Mouse (Mus musculus): ENCODE data around the gene Enox1.

Enox1 gene

DNA sequence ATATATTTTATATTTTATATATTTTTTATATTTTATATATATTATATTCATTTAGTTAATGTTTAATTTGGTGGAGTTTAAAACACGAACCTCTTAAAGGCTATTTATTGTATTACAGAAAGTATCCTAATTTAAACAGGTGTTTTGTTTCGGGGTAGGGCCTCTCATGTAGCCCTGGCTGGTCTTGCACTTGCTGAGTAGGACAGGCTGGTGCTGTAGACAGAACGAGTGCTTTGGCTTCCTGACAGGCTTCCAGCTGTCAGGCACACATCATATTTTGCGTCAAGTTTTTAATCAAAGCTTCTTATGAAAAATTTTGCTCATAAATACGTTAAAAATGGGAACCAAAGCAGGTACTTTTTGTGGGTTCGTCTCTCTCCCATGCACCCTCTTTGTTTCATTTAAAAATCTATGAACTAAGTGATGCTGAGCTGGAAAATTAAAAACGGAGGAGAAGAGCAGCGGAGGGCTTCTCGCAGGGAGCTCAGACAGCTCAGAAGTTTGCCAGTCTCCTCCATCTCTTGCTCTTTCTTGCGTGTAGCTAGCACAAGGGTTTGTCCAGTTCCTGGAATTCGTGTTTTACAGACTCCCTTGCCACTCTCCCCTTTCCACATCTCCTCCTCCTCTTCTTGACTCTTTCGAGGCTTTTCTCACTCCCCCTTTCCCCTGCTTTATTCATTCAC is 115.8 kb downstream of the Enox1 start:
- no peak for DNase-seq (ENCODE audit: extremely low spot score, low spot score)

DNA sequence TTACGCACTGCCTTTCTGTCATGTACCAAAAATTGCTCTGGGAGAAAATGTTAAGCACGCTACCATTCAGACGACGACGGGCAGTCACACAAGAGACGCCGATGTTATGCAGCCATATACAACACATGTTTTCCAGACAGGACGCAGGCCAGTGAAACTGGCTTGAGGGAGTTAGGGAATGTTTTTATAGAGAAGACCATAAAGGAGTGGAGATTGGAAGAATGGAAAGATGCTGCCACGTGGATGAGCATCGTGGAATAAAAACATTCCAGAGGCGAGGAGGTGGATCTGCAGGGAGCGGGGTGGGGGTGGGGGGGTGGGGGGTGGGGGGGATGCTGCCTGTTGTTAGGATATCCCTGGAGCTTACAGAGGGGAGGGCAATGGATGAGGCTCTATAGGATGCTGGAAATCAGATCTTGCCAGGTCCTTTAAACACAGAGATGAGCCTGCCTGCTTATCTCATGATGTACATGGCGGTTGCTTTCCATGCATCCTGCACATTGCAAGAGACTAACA is 116.4 kb downstream of the Enox1 start:
- no peak for DNase-seq (ENCODE audit: extremely low spot score, low spot score)

DNA sequence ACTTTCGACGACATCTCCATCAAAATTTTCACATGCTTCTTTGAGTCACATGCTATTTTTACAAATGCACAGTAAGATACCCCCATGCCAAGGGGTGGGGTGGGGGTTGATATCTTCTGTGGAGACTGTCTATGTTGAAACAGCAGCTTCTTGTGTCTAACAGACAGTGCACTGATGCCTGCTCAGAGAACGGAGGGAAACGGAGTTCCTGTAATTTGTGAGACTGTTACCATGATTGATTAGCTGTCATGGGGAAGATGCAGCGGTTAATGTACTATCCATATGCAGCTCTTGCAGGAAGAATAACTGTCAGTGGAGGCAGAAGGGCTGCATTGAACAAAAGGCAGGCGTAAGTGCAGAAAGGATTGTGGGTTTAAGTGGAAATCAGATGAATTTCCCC is 117.2 kb downstream of the Enox1 start:
- no peak for DNase-seq (ENCODE audit: extremely low spot score, low spot score)

DNA sequence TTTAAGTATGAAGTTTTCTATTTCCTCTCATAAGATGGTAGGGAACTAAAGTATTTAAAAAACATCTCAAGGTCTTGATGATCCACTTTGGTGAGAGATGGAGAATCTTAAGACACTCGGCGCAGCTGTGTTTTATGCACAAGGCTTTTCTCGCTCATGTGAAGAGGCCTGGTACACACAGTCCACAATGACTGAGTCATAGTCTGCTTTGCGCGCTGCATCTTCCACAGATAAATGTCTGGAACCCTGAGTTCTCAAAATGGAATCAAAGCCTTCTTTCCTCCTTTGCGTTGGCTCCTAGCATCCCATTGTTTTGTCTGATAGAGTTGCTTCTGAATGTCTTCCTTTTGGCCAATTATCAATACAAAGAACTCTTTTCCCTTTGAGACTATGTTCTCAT is 119.0 kb downstream of the Enox1 start:
- DNase-seq (ENCODE audit: extremely low spot score, low spot score) = no peak

DNA sequence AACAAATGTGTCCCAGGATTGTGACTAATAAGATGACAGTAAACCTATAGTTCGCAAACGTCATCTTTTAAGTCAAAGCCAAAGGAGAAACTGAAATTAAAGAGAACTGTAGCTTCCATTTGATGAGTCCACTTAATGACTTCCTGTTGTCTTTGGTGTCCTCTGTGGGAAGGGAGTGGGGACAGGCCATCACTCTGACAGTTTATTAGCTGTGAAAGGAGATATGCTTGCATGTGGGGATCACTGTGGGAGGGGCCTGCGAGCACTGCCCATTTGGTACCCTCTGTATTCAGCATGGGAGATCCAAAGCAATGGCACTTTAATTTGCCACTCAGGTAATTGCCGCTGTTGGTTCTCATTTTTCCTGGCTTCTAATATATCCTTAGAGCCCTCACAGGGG is 122.6 kb downstream of the Enox1 start:
- DNase-seq (ENCODE audit: extremely low spot score, low spot score) = no peak

DNA sequence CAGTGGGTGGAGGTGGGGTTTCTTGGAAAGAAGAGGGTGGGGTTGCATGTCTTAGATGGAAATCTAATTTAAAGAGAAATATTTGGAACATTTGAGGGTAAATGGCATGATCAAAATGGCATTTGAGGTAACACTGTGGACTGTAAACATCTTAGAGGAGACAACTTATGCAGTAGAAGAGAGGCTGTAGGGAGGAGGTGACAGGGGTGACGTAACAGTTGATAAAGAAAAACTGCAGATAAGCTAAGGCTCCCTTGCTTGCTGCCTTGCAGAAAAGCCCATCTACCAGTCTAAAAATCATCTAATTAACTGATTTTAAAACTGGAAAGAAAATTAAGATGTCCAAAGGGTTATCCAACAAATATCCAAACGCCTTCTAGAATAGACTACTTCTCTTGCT is 123.9 kb downstream of the Enox1 start:
- DNase-seq (ENCODE audit: extremely low spot score, low spot score) = no peak

DNA sequence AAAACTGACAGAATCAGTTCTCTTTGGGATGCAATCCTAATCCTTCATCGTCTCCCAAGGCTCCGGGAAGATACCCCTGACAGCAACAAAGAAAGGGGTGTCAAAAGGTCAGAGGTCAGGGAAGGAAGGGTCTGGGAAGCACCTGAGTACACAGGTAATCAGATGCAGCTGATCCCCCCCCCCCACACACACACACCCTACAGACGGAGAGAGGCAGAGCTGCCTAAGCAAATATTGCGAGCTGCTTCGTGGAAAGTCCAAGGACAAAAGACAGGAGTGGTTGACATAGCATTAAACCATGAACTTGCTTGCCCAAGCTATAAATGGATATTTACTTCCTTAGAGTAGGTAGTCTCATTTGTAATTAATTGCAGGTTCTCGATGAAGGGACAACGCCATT is 124.3 kb downstream of the Enox1 start:
- DNase-seq (ENCODE audit: extremely low spot score, low spot score) = no peak

DNA sequence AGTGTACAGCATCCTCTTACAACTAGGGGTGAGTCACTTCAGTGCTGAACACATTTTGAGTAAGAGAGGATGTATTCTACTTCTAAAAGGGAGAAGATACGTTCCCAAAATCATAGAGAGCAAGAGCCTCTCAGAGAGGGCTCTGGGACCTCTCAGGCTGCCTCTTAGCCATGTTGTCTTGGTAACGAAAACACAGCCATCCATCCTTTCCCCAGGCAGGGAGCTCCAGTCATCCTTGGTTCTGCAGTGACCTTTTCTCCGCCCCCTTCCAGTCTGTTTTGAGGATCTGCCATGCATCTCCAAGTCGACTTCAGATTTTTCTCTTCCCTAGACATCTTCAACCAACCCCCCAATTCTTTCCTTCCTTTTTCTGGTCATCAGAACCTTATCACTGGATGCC is 127.4 kb downstream of the Enox1 start:
- DNase-seq (ENCODE audit: extremely low spot score, low spot score) = no peak

DNA sequence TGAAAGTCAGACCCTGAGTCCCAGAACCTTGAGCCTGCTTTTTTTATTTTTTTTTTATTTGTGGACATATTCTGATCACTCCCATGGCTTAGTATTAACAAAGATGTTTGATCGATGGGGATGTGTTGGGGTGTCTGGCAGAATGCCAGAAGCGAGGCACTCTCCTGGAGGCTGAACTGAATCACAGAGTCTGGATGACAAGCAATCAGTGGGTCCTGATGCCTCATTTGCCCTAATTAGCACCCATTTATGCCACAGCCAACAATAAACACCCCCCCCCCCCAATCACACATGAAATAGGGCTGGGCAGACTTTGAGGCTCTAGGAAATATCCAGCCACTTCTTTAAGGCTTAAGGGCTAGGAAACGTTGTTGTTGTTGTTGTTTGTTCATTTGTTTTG is 128.9 kb downstream of the Enox1 start:
- no peak for DNase-seq (ENCODE audit: extremely low spot score, low spot score)

DNA sequence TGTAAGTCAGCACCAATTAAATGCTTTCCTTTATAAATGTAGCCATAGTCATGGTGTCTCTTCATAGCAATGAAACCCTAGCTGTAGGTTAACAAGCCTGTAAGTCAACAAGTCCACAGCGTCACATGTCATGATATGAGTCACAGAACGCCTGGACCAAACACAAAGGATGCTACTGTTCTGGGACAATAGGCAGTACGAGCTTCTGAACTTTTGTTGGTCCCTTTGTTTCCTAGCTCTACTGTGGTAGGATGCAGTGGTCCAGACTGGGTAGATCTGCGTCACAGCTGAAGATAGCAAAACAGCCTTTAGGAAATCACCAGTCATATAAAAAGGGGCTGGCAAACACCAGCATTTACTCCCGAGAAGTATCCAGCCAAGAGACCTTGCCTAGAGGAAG is 135.2 kb downstream of the Enox1 start:
- no peak for DNase-seq (ENCODE audit: extremely low spot score, low spot score)

DNA sequence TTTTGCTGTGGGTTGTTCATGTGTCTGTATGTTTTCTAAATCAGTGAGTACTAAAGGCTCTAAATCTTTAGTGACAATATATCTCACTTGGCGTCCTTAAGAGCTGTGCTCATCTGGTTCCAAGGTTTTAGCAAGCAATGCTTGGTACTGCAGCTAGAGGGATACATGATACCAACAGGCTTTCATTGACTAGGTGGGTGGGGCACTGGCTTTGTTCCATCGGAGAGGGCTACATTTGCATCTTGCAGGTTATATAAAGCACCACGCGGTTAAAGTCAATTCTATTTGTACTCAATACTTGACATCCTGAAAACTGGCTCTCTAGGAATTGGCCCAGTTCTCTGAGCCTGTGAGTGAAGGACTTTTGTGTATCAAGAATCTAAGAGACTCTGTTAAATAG is 140.5 kb downstream of the Enox1 start:
- no peak for DNase-seq (ENCODE audit: extremely low spot score, low spot score)

DNA sequence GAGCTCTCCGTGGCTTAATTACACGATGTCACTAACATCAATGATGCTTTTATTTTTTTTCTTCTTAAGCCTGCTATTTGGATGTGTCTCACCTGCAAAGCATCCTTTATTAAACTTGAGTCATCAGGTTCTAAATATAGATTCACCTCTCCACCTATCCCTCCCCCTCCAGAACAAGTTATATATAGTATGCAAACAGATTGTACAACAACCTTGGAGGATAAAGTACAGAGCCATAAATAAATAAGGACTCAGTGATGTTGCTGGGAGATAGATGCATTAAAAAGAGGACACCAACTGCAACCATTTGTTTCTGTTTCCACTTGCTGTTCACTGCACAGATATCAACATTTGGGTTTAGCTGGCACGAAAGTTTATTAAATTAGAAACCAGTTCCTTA is 141.8 kb downstream of the Enox1 start:
- DNase-seq (ENCODE audit: extremely low spot score, low spot score) = no peak

DNA sequence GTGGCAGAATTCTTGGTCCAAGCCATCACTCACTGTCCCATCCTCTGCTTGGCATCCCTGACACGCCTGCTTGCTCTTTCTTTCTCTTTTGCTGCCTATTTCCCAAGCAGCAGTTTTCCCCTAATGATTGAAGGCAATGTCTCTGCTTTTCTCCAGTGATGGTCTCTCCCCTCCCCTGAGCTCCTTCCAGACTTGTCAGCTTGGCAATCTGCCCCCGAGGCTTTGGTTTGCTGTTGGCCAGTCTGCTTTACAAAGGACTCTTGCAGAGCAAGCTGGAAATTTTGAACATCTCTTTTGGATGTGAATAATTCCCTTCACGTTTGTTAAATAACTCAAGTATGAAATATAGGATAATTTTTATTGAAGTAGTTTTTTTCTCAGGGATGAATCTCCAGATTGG is 153.0 kb downstream of the Enox1 start:
- no peak for DNase-seq (ENCODE audit: extremely low spot score, low spot score)

DNA sequence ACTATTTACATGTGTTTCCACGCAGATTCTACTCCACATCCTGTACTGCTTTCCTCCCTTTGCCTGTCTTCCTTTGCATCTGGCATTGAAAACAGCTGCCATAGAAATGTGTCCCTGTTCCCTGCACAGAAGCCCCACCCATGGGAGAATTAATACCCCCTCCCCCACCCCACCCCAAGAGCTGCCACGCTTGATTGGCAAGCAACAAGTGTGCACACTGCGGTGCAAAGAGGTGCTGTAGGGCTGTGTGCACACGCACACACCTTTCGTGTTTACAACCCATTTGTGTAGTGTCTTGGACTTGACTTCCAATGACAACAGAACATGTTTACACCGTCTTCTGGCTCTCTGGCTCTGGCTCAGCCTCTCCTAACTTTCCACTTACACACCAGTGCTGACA is 154.9 kb downstream of the Enox1 start:
- no peak for DNase-seq (ENCODE audit: extremely low spot score, low spot score)

DNA sequence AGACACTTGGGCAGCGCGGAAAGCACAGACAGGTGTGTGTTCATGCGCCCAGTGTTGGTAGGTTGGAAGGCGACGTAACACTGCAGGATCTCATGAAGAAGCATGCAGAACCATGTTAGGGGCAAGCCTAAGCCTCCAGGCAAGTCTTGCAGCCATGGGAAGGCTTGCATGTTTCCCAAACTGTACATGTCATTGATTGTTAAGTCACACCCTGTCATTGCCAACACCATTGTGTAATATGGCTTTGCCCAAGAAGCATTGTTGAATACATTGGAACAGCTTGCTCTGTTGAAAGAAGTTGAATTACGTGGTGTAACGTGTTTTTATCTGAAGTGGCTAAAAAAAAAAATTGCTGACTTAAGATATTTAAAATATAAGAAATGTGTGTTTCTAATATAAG is 162.8 kb downstream of the Enox1 start:
- DNase-seq (ENCODE audit: extremely low spot score, low spot score) = no peak

DNA sequence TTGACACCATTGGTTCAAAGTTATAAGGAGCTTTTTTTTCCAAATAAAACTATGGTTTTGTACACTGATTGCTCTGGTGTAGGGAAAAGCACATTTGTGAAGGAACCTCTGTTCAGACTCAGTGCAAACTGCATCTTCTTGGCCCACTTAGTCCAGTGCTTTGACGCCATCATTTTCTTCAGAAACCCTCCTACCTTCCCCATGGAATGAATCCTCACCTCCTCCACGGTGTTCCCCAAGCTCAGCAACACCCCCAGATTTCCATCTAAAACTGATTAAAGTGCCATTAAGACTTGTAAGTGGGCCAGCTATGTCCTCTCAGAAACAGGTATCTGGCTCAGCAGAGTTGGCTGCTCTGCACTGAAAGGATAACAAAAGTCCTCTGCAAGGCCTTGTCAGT is 167.8 kb downstream of the Enox1 start:
- no peak for DNase-seq (ENCODE audit: extremely low spot score, low spot score)

DNA sequence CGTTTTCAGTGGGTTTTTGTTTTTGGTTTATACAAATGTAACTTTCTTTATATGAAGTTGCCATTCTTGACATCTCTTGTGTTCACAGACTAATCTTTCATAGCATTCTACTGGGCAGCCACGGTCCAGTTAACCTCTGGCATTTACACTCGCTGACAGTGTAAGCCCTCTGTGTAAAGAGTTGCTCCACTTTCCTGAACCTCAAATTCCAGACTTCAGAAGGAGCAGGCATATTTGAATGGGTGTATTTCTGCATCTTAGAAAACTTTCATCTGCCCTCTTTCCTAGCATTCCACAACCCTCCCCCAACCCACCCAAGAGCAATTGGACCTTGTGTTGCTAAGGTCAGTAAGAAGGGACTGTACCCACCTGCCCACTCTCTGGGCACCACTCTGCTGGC is 171.1 kb downstream of the Enox1 start:
- no peak for DNase-seq (ENCODE audit: extremely low spot score, low spot score)

DNA sequence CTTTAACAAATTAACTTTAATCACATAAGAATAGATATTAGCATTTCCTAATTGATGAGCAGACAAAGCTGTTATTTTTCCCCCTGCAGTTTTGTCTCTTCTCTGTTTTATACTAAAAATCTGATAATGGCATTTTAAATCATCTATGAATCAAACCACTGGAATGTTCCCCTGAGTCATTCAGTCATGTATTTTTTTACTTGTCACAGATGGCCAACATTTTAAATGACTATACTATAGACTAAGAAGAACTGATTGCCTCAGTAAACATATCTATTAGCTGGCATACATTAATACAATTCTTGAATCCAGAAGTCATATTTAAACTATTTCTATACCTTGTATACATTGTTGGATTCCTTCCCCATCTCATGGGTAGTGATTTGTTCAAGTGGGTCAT is 173.2 kb downstream of the Enox1 start:
- DNase-seq (ENCODE audit: extremely low spot score, low spot score) = no peak

DNA sequence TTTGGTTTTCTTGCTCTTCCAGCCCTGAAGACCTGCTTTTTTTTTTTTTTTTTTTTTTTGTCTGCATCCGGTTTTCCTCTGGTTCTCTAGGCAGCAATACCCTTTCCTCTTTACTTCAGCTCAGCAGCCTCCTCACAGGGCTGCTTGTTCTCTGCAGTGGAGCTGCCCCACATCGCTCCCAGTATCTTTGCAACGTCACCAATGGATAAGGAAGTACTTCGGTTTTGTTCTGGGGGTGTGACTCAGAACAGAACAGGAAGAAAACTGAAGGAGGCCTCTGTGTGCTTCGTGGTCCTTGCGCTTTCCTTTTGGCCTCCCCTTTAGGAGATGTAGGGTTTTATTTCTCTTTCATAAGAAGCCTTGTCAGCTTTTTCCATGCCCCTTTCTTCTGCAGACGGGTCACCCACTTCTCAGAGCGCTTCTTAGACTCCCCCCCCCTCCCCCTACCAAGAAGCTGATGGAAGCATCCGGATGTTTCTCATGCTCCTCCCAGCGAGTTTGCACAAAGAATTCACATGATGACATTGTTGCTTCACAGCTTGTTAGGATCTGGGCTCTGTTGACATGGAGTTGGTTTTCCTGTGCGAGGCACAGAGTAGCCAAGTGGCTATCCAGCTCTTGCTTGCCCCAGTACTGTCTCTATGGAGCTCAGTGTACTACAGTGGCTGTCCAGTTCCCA is 187.2 kb downstream of the Enox1 start:
- DNase-seq (ENCODE audit: extremely low spot score, low spot score) = no peak

DNA sequence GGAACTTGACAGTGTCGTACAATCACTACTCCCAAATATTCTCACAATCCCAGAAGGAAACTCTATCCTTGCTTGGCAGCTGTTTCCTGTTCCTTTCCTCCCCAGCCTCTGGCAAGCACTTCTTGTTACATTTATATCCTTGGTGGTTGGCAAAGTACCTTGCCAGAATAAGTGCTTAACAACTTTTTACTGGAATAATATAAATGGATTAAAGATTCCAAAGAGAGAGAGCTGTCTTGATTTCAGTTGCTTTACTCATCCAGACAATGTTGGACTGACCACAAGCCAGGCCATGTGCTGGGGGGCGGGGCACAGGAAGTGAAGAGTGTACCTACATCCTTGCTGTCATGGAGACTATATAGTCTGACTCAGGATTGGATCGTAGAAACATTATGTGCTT is 189.7 kb downstream of the Enox1 start:
- no peak for DNase-seq (ENCODE audit: extremely low spot score, low spot score)

DNA sequence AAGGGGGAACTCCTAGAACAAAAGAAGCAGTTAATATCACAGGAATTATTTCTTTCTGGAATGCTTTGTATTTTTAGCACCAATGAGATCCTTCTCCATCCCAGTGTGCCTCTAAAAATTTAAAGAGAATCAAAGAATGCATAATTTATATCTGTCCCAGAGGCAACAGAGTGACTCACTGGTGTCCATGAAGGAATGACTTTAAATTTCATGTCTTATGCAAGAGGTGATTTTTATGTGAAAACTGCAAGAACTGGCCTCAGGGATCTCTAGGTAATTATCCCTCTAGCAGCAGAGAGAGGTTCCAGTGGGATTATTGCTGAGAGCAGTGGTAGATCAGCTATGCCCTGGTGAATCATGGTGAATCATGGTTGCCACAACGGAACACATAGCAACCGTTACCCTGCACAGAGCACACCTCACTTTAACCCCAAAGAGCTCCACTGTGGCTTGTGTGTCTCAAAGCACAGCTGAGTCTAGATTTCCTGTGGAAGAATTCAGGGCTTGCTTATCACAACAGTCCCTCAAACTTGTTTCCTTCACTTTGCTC is 195.3 kb downstream of the Enox1 start:
- no peak for DNase-seq (ENCODE audit: extremely low spot score, low spot score)

DNA sequence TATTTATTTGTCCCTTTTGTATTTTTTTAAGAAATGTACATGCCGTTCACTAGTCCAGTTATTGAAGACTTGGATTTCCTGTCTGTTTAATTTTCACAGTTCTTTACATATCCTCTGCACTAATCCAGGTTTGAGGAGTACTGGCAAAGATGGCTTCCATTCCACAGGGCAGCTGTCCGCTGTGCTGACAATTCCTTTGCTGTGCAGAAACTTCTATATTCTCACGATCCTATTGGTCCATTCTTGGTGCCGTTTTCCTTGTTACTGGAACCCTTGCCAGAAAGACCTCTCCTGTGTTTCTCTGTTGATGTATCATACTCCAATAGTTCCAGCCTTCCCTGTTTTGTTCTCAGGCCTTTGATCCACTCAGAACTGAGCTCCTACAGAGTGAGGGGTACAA is 206.1 kb downstream of the Enox1 start:
- peak; percentile 8 for DNase-seq (ENCODE audit: extremely low spot score, low spot score)

DNA sequence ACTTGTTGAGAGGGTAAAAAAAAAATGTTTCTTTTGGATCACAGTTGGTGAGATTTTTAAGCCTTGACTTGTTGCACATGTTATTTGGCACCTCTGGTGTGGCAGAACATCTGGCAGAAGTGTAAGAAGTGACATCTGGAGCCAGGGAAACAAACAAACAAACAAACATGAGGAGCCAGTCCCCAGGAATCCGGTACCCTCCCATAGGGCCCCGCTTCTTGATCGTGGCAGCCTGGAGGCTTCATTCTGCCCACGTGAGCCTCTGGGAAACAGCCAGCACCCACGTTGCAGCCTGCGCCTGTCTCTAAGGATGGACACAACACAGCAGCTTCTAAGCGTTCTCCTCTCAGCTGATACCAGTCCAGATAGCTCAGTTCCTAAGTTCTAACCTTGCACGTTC is 211.8 kb downstream of the Enox1 start:
- no peak for DNase-seq (ENCODE audit: extremely low spot score, low spot score)
